Mouse (Mus musculus) CH12.LX (cell line): ENCODE results near the gene Aspdh. TPM values are rescaled to one million over a fixed set of nuclear protein-coding genes. Genes with fewer than 3 reads are reported as not detected.

Experiments
- DNase-seq: peaks from one replicate; pipeline ENCODE4 v3.0.0-alpha.2; 2013; ENCODE audit errors: extremely low read depth
- H3K27ac ChIP-seq: 2 replicates; pipeline ENCODE4 v1.5.1; 2012; ENCODE audit warnings: low read depth, mild to moderate bottlenecking, control low read depth, moderate library complexity; ENCODE audit not compliant: insufficient read depth
- H3K27me3 ChIP-seq: replicated peaks from 2 replicates; pipeline ENCODE3; 2012; ENCODE audit warnings: inconsistent platforms
- H3K36me3 ChIP-seq, 2 experiments: replicated peaks in 1 of 2; 2 replicates each; pipeline versions ENCODE3 to v1.6.1; 2012; ENCODE audit warnings: inconsistent platforms in 1 of 2, low read length in 1 of 2, mild to moderate bottlenecking in 1 of 2, mixed read lengths in 1 of 2, moderate library complexity in 1 of 2; ENCODE audit not compliant: control insufficient read depth in 1 of 2, insufficient read depth in 1 of 2
- H3K4me1 ChIP-seq, 2 experiments: 2 replicates each; pipeline ENCODE4 v1.6.1; 2012; ENCODE audit warnings: inconsistent platforms in 1 of 2, moderate library complexity in 1 of 2; ENCODE audit not compliant: insufficient read depth in 2 of 2, control insufficient read depth in 1 of 2
- H3K4me2 ChIP-seq: 2 replicates; pipeline ENCODE4 v1.6.1; 2012; ENCODE audit warnings: low read depth, mild to moderate bottlenecking, control low read depth; ENCODE audit not compliant: poor library complexity, insufficient read depth, severe bottlenecking
- H3K4me3 ChIP-seq, 3 experiments: fragments of 150-350 bp in 1 of 3; sonication (generic) in 1 of 3; replicated peaks in 1 of 3; 2 replicates each; pipeline versions ENCODE3 to v1.5.1; 2011 to 2012; ENCODE audit warnings: low read depth in 2 of 3, low read length in 2 of 3, mild to moderate bottlenecking in 2 of 3, moderate library complexity in 2 of 3, control low read depth in 1 of 3, improper control_type of control experiment in 1 of 3, inconsistent platforms in 1 of 3, mixed read lengths in 1 of 3; ENCODE audit not compliant: poor library complexity in 1 of 3
- H3K79me2 ChIP-seq: replicated peaks from 2 replicates; pipeline ENCODE4 v1.6.1; 2012; ENCODE audit warnings: mild to moderate bottlenecking, moderate library complexity; ENCODE audit not compliant: control insufficient read depth, poor library complexity, insufficient read depth, severe bottlenecking; ENCODE audit errors: extremely low read depth
- H3K9ac ChIP-seq: 2 replicates; pipeline ENCODE4 v1.6.1; 2012; ENCODE audit warnings: low read depth, mild to moderate bottlenecking, control low read depth, moderate library complexity; ENCODE audit not compliant: insufficient read depth
- H3K9me3 ChIP-seq: replicated peaks from 2 replicates; pipeline ENCODE3; 2012; ENCODE audit warnings: low read length, inconsistent platforms, mixed read lengths
- GABPA ChIP-seq: IDR thresholded peaks from 2 replicates; pipeline ENCODE4 v1.6.1; 2012; ENCODE audit warnings: low read depth, low read length, improper control_type of control experiment, inconsistent platforms; ENCODE audit not compliant: insufficient replicate concordance
- IRF4 ChIP-seq: IDR thresholded peaks from 2 replicates; pipeline ENCODE4 v1.6.1; 2014; ENCODE audit warnings: low read depth, mild to moderate bottlenecking, inconsistent platforms, low read length, improper control_type of control experiment
- MAFK ChIP-seq: IDR thresholded peaks from 2 replicates; pipeline ENCODE4 v1.6.1; 2011; ENCODE audit warnings: low read length, improper control_type of control experiment; ENCODE audit not compliant: insufficient replicate concordance
- POLR2A ChIP-seq: IDR thresholded peaks from 2 replicates; pipeline ENCODE4 v1.6.1; 2011; ENCODE audit warnings: low read depth, mild to moderate bottlenecking, improper control_type of control experiment, low read length
- TBP ChIP-seq: conservative IDR thresholded peaks from 2 replicates; pipeline ENCODE4 v1.6.1; 2011; ENCODE audit warnings: low read depth, low read length, improper control_type of control experiment
- dilution Hi-C: fragments of 300-500 bp; cut with MboI; formaldehyde crosslinking; loops from 2 replicates; pipeline ENCODE4 v1.14.3; 2020; ENCODE audit warnings: low sequenced_read_pairs; ENCODE audit not compliant: extremely low pct_unique_long_range_greater_than_20kb, extremely low pct_ligation_motif_present
- in situ Hi-C: fragments of 300-500 bp; cut with MboI; formaldehyde crosslinking; loops from 3 replicates; pipeline ENCODE4 v1.14.3; 2019; ENCODE audit warnings: low sequenced_read_pairs, low pct_ligation_motif_present, low pct_unique_long_range_greater_than_20kb, mixed read lengths
- polyA plus RNA-seq: library from polyadenylated mRNA; unstranded; fragments of >175 nt; gene quantifications from 2 replicates; pipeline ENCODE4 v1.2.1, GENCODE M21; 2012; ENCODE audit warnings: low read depth; ENCODE audit not compliant: insufficient read length
- total RNA-seq, 2 experiments: library from RNA; depleted of rRNA; stranded (reverse); fragments of 300-350 nt in 1 of 2; fragments of >200 nt in 1 of 2; gene quantifications; 2 replicates each; pipeline ENCODE4 v1.2.3; 2012 to 2014

Aspdh gene
- total and polyA plus RNA-seq, 3 experiments: not detected

DNA sequence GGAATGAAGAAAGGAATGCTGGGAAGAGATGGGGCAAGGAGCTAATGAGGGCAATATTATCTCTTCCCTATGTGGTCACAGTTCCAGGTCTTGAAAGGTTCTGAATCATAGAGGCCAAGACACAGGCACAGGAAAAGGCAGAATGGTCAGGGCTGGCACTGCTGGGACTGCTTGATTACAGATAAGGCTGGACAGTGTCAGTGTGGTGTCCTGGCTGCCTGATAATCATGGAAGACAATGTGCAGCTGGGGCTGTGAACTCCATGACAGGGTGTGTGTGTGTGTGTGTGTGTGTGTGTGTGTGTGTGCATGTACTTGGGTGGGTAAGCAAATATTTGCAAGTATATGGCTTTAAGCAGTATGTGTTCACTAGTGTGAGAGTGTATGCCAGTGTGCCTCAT lies 42.3 kb downstream of the Aspdh start:
- Histone ChIP-seq H3K4me3 (no peak overlapping the region), H3K27me3 (no peaks in the 10 kb centered on the region), H3K9me3 (peaks cover 14% of the 10 kb centered on the region), H3K79me2 (no peaks in the 10 kb centered on the region), H3K27ac (no peak overlapping the region), H3K9ac (no peak overlapping the region), H3K4me2 (no peak overlapping the region), H3K36me3 (peaks cover 65 to 94% of the 10 kb centered on the region in 2 experiments), H3K4me1 (no peaks in the 10 kb centered on the region)
- TF ChIP-seq IRF4 (no peak), GABPA (no peak), MAFK (no peak), TBP (no peak), POLR2A (no peak)
- dilution Hi-C loops (no loop called here), in situ Hi-C loops (loop anchor here (5.0 kb wide), 2 partner anchors 45 to 140 kb away; partner anchors contain the start of gene Nr1h2)
- no peak for DNase-seq

Other genes starting within 250 kb of the Aspdh start
Only the 20 nearest of the 23 such genes appear.
- gene Gm36864, start 229.2 kb upstream of the Aspdh start, total RNA-seq (2012; rRNA removed): not detected in 2 replicates
- not detected in 2 replicates for gene Gm36864, start 229.2 kb upstream of the Aspdh start, total RNA-seq (2014; rRNA removed)
- 0.16 TPM in 1 of 2 replicates, not detected in the other for gene Gm36864, start 229.2 kb upstream of the Aspdh start, polyA plus RNA-seq
- gene 1700028J19Rik, start 218.7 kb upstream of the Aspdh start, total RNA-seq (2012; rRNA removed): 0.25 and 0.38 TPM in 2 replicates
- 0.36 and 0.44 TPM in 2 replicates for gene 1700028J19Rik, start 218.7 kb upstream of the Aspdh start, total RNA-seq (2014; rRNA removed)
- gene 1700028J19Rik, start 218.7 kb upstream of the Aspdh start, polyA plus RNA-seq: 0.60 and 0.86 TPM in 2 replicates
- 44.4 and 64.0 TPM in 2 replicates for gene 2410002F23Rik, start 218.7 kb upstream of the Aspdh start, total RNA-seq (2012; rRNA removed)
- 67.0 and 69.6 TPM in 2 replicates for gene 2410002F23Rik, start 218.7 kb upstream of the Aspdh start, total RNA-seq (2014; rRNA removed)
- 91.0 and 96.1 TPM in 2 replicates for gene 2410002F23Rik, start 218.7 kb upstream of the Aspdh start, polyA plus RNA-seq
- gene Acp4, start 208.0 kb upstream of the Aspdh start, total RNA-seq (2012; rRNA removed): 0.08 TPM in 1 of 2 replicates, not detected in the other
- not detected in 2 replicates for gene Acp4, start 208.0 kb upstream of the Aspdh start, total RNA-seq (2014; rRNA removed)
- 0.33 and 0.57 TPM in 2 replicates for gene Acp4, start 208.0 kb upstream of the Aspdh start, polyA plus RNA-seq
- not detected in 2 replicates for gene Gm15517, start 203.9 kb upstream of the Aspdh start, total RNA-seq (2012; rRNA removed)
- gene Gm15517, start 203.9 kb upstream of the Aspdh start, total RNA-seq (2014; rRNA removed): not detected in 2 replicates
- gene Gm15517, start 203.9 kb upstream of the Aspdh start, polyA plus RNA-seq: not detected in 2 replicates
- 0.89 and 0.97 TPM in 2 replicates for gene Clec11a, start 158.5 kb upstream of the Aspdh start, total RNA-seq (2012; rRNA removed)
- gene Clec11a, start 158.5 kb upstream of the Aspdh start, total RNA-seq (2014; rRNA removed): 0.46 and 0.69 TPM in 2 replicates
- gene Clec11a, start 158.5 kb upstream of the Aspdh start, polyA plus RNA-seq: 0.38 and 0.53 TPM in 2 replicates
- gene Shank1, start 155.1 kb upstream of the Aspdh start, total RNA-seq (2012; rRNA removed): under 0.01 and 0.04 TPM in 2 replicates
- not detected in 2 replicates for gene Shank1, start 155.1 kb upstream of the Aspdh start, total RNA-seq (2014; rRNA removed)
- gene Shank1, start 155.1 kb upstream of the Aspdh start, polyA plus RNA-seq: 0.07 and 0.12 TPM in 2 replicates
- 0.08 and 0.17 TPM in 2 replicates for gene Syt3, start 81.3 kb upstream of the Aspdh start, total RNA-seq (2012; rRNA removed)
- gene Syt3, start 81.3 kb upstream of the Aspdh start, total RNA-seq (2014; rRNA removed): 0.11 TPM in 1 of 2 replicates, not detected in the other
- gene Syt3, start 81.3 kb upstream of the Aspdh start, polyA plus RNA-seq: 0.30 TPM in 1 of 2 replicates, not detected in the other
- gene 1700008O03Rik, start 79.6 kb upstream of the Aspdh start, total RNA-seq (2012; rRNA removed): 0.17 and 0.81 TPM in 2 replicates
- not detected in 2 replicates for gene 1700008O03Rik, start 79.6 kb upstream of the Aspdh start, total RNA-seq (2014; rRNA removed)
- gene 1700008O03Rik, start 79.6 kb upstream of the Aspdh start, polyA plus RNA-seq: 0.74 and 1.7 TPM in 2 replicates
- 0.04 TPM in 1 of 2 replicates, not detected in the other for gene Lrrc4b, start 36.4 kb upstream of the Aspdh start, total RNA-seq (2012; rRNA removed)
- gene Lrrc4b, start 36.4 kb upstream of the Aspdh start, total RNA-seq (2014; rRNA removed): not detected in 2 replicates
- not detected in 2 replicates for gene Lrrc4b, start 36.4 kb upstream of the Aspdh start, polyA plus RNA-seq
- 53.0 and 57.7 TPM in 2 replicates for gene Josd2, start 2.6 kb downstream of the Aspdh start, total RNA-seq (2012; rRNA removed)
- 23.4 and 33.9 TPM in 2 replicates for gene Josd2, start 2.6 kb downstream of the Aspdh start, total RNA-seq (2014; rRNA removed)
- 45.9 and 54.8 TPM in 2 replicates for gene Josd2, start 2.6 kb downstream of the Aspdh start, polyA plus RNA-seq
- gene Emc10, start 31.1 kb downstream of the Aspdh start, total RNA-seq (2012; rRNA removed): 25.9 and 32.4 TPM in 2 replicates
- gene Emc10, start 31.1 kb downstream of the Aspdh start, total RNA-seq (2014; rRNA removed): 14.1 and 14.4 TPM in 2 replicates
- gene Emc10, start 31.1 kb downstream of the Aspdh start, polyA plus RNA-seq: 42.7 and 49.1 TPM in 2 replicates
- 1.2 and 1.3 TPM in 2 replicates for gene Fam71e1, start 31.2 kb downstream of the Aspdh start, total RNA-seq (2012; rRNA removed)
- gene Fam71e1, start 31.2 kb downstream of the Aspdh start, total RNA-seq (2014; rRNA removed): not detected in 2 replicates
- gene Fam71e1, start 31.2 kb downstream of the Aspdh start, polyA plus RNA-seq: 0.33 and 0.39 TPM in 2 replicates
- gene Mybpc2, start 59.3 kb downstream of the Aspdh start, total RNA-seq (2012; rRNA removed): 3.0 and 5.0 TPM in 2 replicates
- gene Mybpc2, start 59.3 kb downstream of the Aspdh start, total RNA-seq (2014; rRNA removed): 2.0 TPM in 2 replicates
- 8.3 and 8.6 TPM in 2 replicates for gene Mybpc2, start 59.3 kb downstream of the Aspdh start, polyA plus RNA-seq
- gene Spib, start 66.7 kb downstream of the Aspdh start, total RNA-seq (2012; rRNA removed): 135 and 200 TPM in 2 replicates
- 162 and 194 TPM in 2 replicates for gene Spib, start 66.7 kb downstream of the Aspdh start, total RNA-seq (2014; rRNA removed)
- 279 and 336 TPM in 2 replicates for gene Spib, start 66.7 kb downstream of the Aspdh start, polyA plus RNA-seq
- gene Pold1, start 83.5 kb downstream of the Aspdh start, total RNA-seq (2012; rRNA removed): 103 and 131 TPM in 2 replicates
- 44.2 and 49.3 TPM in 2 replicates for gene Pold1, start 83.5 kb downstream of the Aspdh start, total RNA-seq (2014; rRNA removed)
- gene Pold1, start 83.5 kb downstream of the Aspdh start, polyA plus RNA-seq: 61.4 and 67.6 TPM in 2 replicates
- gene Nr1h2, start 88.6 kb downstream of the Aspdh start, total RNA-seq (2012; rRNA removed): 36.8 and 50.0 TPM in 2 replicates
- gene Nr1h2, start 88.6 kb downstream of the Aspdh start, total RNA-seq (2014; rRNA removed): 13.9 and 14.2 TPM in 2 replicates
- gene Nr1h2, start 88.6 kb downstream of the Aspdh start, polyA plus RNA-seq: 40.5 and 43.8 TPM in 2 replicates
- 194 and 200 TPM in 2 replicates for gene Napsa, start 107.0 kb downstream of the Aspdh start, total RNA-seq (2012; rRNA removed)
- gene Napsa, start 107.0 kb downstream of the Aspdh start, total RNA-seq (2014; rRNA removed): 133 and 175 TPM in 2 replicates
- gene Napsa, start 107.0 kb downstream of the Aspdh start, polyA plus RNA-seq: 239 and 253 TPM in 2 replicates
- 1.4 and 1.7 TPM in 2 replicates for gene Kcnc3, start 125.3 kb downstream of the Aspdh start, total RNA-seq (2012; rRNA removed)
- gene Kcnc3, start 125.3 kb downstream of the Aspdh start, total RNA-seq (2014; rRNA removed): 0.18 and 0.31 TPM in 2 replicates
- gene Kcnc3, start 125.3 kb downstream of the Aspdh start, polyA plus RNA-seq: 3.4 and 5.6 TPM in 2 replicates
- 1.1 and 1.5 TPM in 2 replicates for gene Myh14, start 205.5 kb downstream of the Aspdh start, total RNA-seq (2012; rRNA removed)
- 0.09 and 0.12 TPM in 2 replicates for gene Myh14, start 205.5 kb downstream of the Aspdh start, total RNA-seq (2014; rRNA removed)
- 0.60 and 0.89 TPM in 2 replicates for gene Myh14, start 205.5 kb downstream of the Aspdh start, polyA plus RNA-seq